Mouse (Mus musculus): ENCODE results near the gene Mapk10. TPM values are rescaled to one million over a fixed set of nuclear protein-coding genes. Genes with fewer than 3 reads are reported as not detected.

Gene Mapk10
- polyA plus RNA-seq, 1 experiment from 2014 or later: 4.1 TPM

- 82% methylated on average over 5 of the region's 5 CpGs for WGBS
- Histone ChIP-seq H3K9me3 (ENCODE audit: control insufficient read depth, low read length) (peaks cover 7% of the 10 kb centered on the region; the same call in 1 of the 2 replicates), H3K27ac (replicated peaks in 1 of 2; ENCODE audit: control insufficient read depth in 1 of 2, insufficient read depth in 1 of 2, low read depth in 2 of 2, low read length in 2 of 2) (no peak overlapping the region), H3K36me3 (ENCODE audit: control insufficient read depth, insufficient read depth, low read length) (no peaks in the 10 kb centered on the region), H3K4me3 (ENCODE audit: control insufficient read depth in 1 of 2, insufficient read depth in 1 of 2, low read depth in 1 of 2, low read length in 2 of 2) (no peak overlapping the region), H3K4me1 (ENCODE audit: control insufficient read depth in 2 of 2, insufficient read depth in 2 of 2, low read length in 2 of 2) (no peaks in the 10 kb centered on the region), H3K27me3 (ENCODE audit: control insufficient read depth, insufficient read depth, low read length) (no peaks in the 10 kb centered on the region), H3K4me2 (ENCODE audit: low read length) (no peak overlapping the region), H3K9ac (ENCODE audit: low read length) (no peak overlapping the region)
- no peak for ATAC-seq (ENCODE audit: insufficient number of reproducible peaks, insufficient read depth, low FRiP score, low read depth)
Measured at GRCm38 (mm10) chr5:103167371-103167770, 43.8 kb downstream of the Mapk10 start.

GRCm38 (mm10) chr5:103166755-103167154 lies 44.4 kb downstream of the Mapk10 start:
- Histone ChIP-seq H3K4me2 (ENCODE audit: low read length) (no peak overlapping the region), H3K9me3 (ENCODE audit: control insufficient read depth, low read length) (peaks cover 7% of the 10 kb centered on the region; the same call in 1 of the 2 replicates), H3K4me3 (ENCODE audit: control insufficient read depth in 1 of 2, insufficient read depth in 1 of 2, low read depth in 1 of 2, low read length in 2 of 2) (no peak overlapping the region), H3K36me3 (ENCODE audit: control insufficient read depth, insufficient read depth, low read length) (no peaks in the 10 kb centered on the region), H3K27me3 (ENCODE audit: control insufficient read depth, insufficient read depth, low read length) (no peaks in the 10 kb centered on the region), H3K4me1 (ENCODE audit: control insufficient read depth in 2 of 2, insufficient read depth in 2 of 2, low read length in 2 of 2) (no peaks in the 10 kb centered on the region), H3K27ac (replicated peaks in 1 of 2; ENCODE audit: control insufficient read depth in 1 of 2, insufficient read depth in 1 of 2, low read depth in 2 of 2, low read length in 2 of 2) (no peak overlapping the region), H3K9ac (ENCODE audit: low read length) (no peak overlapping the region)
- ATAC-seq (ENCODE audit: insufficient number of reproducible peaks, insufficient read depth, low FRiP score, low read depth): no peak
- WGBS: 64% methylated on average over 2 of the region's 2 CpGs

- H3K4me3 ChIP-seq (ENCODE audit: control insufficient read depth in 1 of 2, insufficient read depth in 1 of 2, low read depth in 1 of 2, low read length in 2 of 2): no peak overlapping the region
- no peak overlapping the region for H3K4me2 ChIP-seq (ENCODE audit: low read length)
- no peak overlapping the region for H3K27ac ChIP-seq (replicated peaks in 1 of 2; ENCODE audit: control insufficient read depth in 1 of 2, insufficient read depth in 1 of 2, low read depth in 2 of 2, low read length in 2 of 2)
- no peak for ATAC-seq (ENCODE audit: insufficient number of reproducible peaks, insufficient read depth, low FRiP score, low read depth)
- H3K27me3 ChIP-seq (ENCODE audit: control insufficient read depth, insufficient read depth, low read length): no peaks in the 10 kb centered on the region
- H3K36me3 ChIP-seq (ENCODE audit: control insufficient read depth, insufficient read depth, low read length): no peaks in the 10 kb centered on the region
- no peaks in the 10 kb centered on the region for H3K4me1 ChIP-seq (ENCODE audit: control insufficient read depth in 2 of 2, insufficient read depth in 2 of 2, low read length in 2 of 2)
- no peak overlapping the region for H3K9ac ChIP-seq (ENCODE audit: low read length)
- WGBS: 84% methylated on average over 3 of the region's 3 CpGs
- H3K9me3 ChIP-seq (ENCODE audit: control insufficient read depth, low read length): no peaks in the 10 kb centered on the region
Measured at GRCm38 (mm10) chr5:103164022-103164421, 47.1 kb downstream of the Mapk10 start.

GRCm38 (mm10) chr5:103161574-103161973 lies 49.6 kb downstream of the Mapk10 start:
- Histone ChIP-seq H3K4me3 (ENCODE audit: control insufficient read depth in 1 of 2, insufficient read depth in 1 of 2, low read depth in 1 of 2, low read length in 2 of 2) (no peak overlapping the region), H3K9me3 (ENCODE audit: control insufficient read depth, low read length) (no peaks in the 10 kb centered on the region), H3K9ac (ENCODE audit: low read length) (no peak overlapping the region), H3K4me2 (ENCODE audit: low read length) (no peak overlapping the region), H3K4me1 (ENCODE audit: control insufficient read depth in 2 of 2, insufficient read depth in 2 of 2, low read length in 2 of 2) (no peaks in the 10 kb centered on the region), H3K36me3 (ENCODE audit: control insufficient read depth, insufficient read depth, low read length) (no peaks in the 10 kb centered on the region), H3K27ac (replicated peaks in 1 of 2; ENCODE audit: control insufficient read depth in 1 of 2, insufficient read depth in 1 of 2, low read depth in 2 of 2, low read length in 2 of 2) (no peak overlapping the region), H3K27me3 (ENCODE audit: control insufficient read depth, insufficient read depth, low read length) (no peaks in the 10 kb centered on the region)
- ATAC-seq (ENCODE audit: insufficient number of reproducible peaks, insufficient read depth, low FRiP score, low read depth): no peak
- WGBS: 58% methylated on average over 3 of the region's 3 CpGs

GRCm38 (mm10) chr5:103161196-103161540 lies 50.0 kb downstream of the Mapk10 start:
- Histone ChIP-seq H3K4me3 (ENCODE audit: control insufficient read depth in 1 of 2, insufficient read depth in 1 of 2, low read depth in 1 of 2, low read length in 2 of 2) (no peak overlapping the region), H3K27ac (replicated peaks in 1 of 2; ENCODE audit: control insufficient read depth in 1 of 2, insufficient read depth in 1 of 2, low read depth in 2 of 2, low read length in 2 of 2) (no peak overlapping the region), H3K9me3 (ENCODE audit: control insufficient read depth, low read length) (no peaks in the 10 kb centered on the region), H3K27me3 (ENCODE audit: control insufficient read depth, insufficient read depth, low read length) (no peaks in the 10 kb centered on the region), H3K4me1 (ENCODE audit: control insufficient read depth in 2 of 2, insufficient read depth in 2 of 2, low read length in 2 of 2) (no peaks in the 10 kb centered on the region), H3K36me3 (ENCODE audit: control insufficient read depth, insufficient read depth, low read length) (no peaks in the 10 kb centered on the region), H3K4me2 (ENCODE audit: low read length) (no peak overlapping the region), H3K9ac (ENCODE audit: low read length) (no peak overlapping the region)
- no peak for ATAC-seq (ENCODE audit: insufficient number of reproducible peaks, insufficient read depth, low FRiP score, low read depth)
- 50% methylated on average over 1 of the region's 1 CpGs for WGBS

GRCm38 (mm10) chr5:103160314-103161195 lies 50.6 kb downstream of the Mapk10 start:
- Histone ChIP-seq H3K36me3 (ENCODE audit: control insufficient read depth, insufficient read depth, low read length) (no peaks in the 10 kb centered on the region), H3K9me3 (ENCODE audit: control insufficient read depth, low read length) (no peaks in the 10 kb centered on the region), H3K27me3 (ENCODE audit: control insufficient read depth, insufficient read depth, low read length) (no peaks in the 10 kb centered on the region), H3K4me1 (ENCODE audit: control insufficient read depth in 2 of 2, insufficient read depth in 2 of 2, low read length in 2 of 2) (no peaks in the 10 kb centered on the region), H3K4me2 (ENCODE audit: low read length) (no peak overlapping the region), H3K4me3 (ENCODE audit: control insufficient read depth in 1 of 2, insufficient read depth in 1 of 2, low read depth in 1 of 2, low read length in 2 of 2) (no peak overlapping the region), H3K9ac (ENCODE audit: low read length) (no peak overlapping the region), H3K27ac (replicated peaks in 1 of 2; ENCODE audit: control insufficient read depth in 1 of 2, insufficient read depth in 1 of 2, low read depth in 2 of 2, low read length in 2 of 2) (no peak overlapping the region)
- 68% methylated on average over 8 of the region's 8 CpGs for WGBS
- ATAC-seq (ENCODE audit: insufficient number of reproducible peaks, insufficient read depth, low FRiP score, low read depth): no peak

- WGBS: 80% methylated on average over 5 of the region's 5 CpGs
- no peak overlapping the region for H3K27ac ChIP-seq (replicated peaks in 1 of 2; ENCODE audit: control insufficient read depth in 1 of 2, insufficient read depth in 1 of 2, low read depth in 2 of 2, low read length in 2 of 2)
- no peaks in the 10 kb centered on the region for H3K9me3 ChIP-seq (ENCODE audit: control insufficient read depth, low read length)
- no peaks in the 10 kb centered on the region for H3K36me3 ChIP-seq (ENCODE audit: control insufficient read depth, insufficient read depth, low read length)
- no peaks in the 10 kb centered on the region for H3K27me3 ChIP-seq (ENCODE audit: control insufficient read depth, insufficient read depth, low read length)
- H3K4me1 ChIP-seq (ENCODE audit: control insufficient read depth in 2 of 2, insufficient read depth in 2 of 2, low read length in 2 of 2): no peaks in the 10 kb centered on the region; a peak in 2 of 4 replicates
- no peak for ATAC-seq (ENCODE audit: insufficient number of reproducible peaks, insufficient read depth, low FRiP score, low read depth)
- no peak overlapping the region for H3K4me2 ChIP-seq (ENCODE audit: low read length)
- H3K9ac ChIP-seq (ENCODE audit: low read length): no peak overlapping the region
- no peak overlapping the region for H3K4me3 ChIP-seq (ENCODE audit: control insufficient read depth in 1 of 2, insufficient read depth in 1 of 2, low read depth in 1 of 2, low read length in 2 of 2)
Measured at GRCm38 (mm10) chr5:103140935-103141334, 70.2 kb downstream of the Mapk10 start.

- Histone ChIP-seq H3K4me2 (ENCODE audit: low read length) (no peak overlapping the region), H3K9me3 (ENCODE audit: control insufficient read depth, low read length) (no peaks in the 10 kb centered on the region), H3K36me3 (ENCODE audit: control insufficient read depth, insufficient read depth, low read length) (no peaks in the 10 kb centered on the region), H3K27me3 (ENCODE audit: control insufficient read depth, insufficient read depth, low read length) (no peaks in the 10 kb centered on the region), H3K4me3 (ENCODE audit: control insufficient read depth in 1 of 2, insufficient read depth in 1 of 2, low read depth in 1 of 2, low read length in 2 of 2) (no peak overlapping the region), H3K4me1 (ENCODE audit: control insufficient read depth in 2 of 2, insufficient read depth in 2 of 2, low read length in 2 of 2) (no peaks in the 10 kb centered on the region), H3K9ac (ENCODE audit: low read length) (no peak overlapping the region), H3K27ac (replicated peaks in 1 of 2; ENCODE audit: control insufficient read depth in 1 of 2, insufficient read depth in 1 of 2, low read depth in 2 of 2, low read length in 2 of 2) (no peak overlapping the region)
- WGBS: 82% methylated on average over 9 of the region's 9 CpGs
- no peak for ATAC-seq (ENCODE audit: insufficient number of reproducible peaks, insufficient read depth, low FRiP score, low read depth)
Measured at GRCm38 (mm10) chr5:103134839-103135238, 76.3 kb downstream of the Mapk10 start.
